Mouse (Mus musculus): ENCODE data around the gene Gpa33. TPM values are rescaled to one million over a fixed set of nuclear protein-coding genes. Genes with fewer than 3 reads are reported as not detected.

Gpa33 gene
- total RNA-seq (2017), result not detected in 2 replicates

GRCm38 (mm10) chr1:166130224-166130860 is at the start of gene Gpa33:
Gene Gpa33, plus strand, starts transcription at chr1:166130238.
- no peak for ATAC-seq (ENCODE audit: extremely low read depth, insufficient number of reproducible peaks, low FRiP score, poor library complexity, severe bottlenecking)

- ATAC-seq (ENCODE audit: extremely low read depth, insufficient number of reproducible peaks, low FRiP score, poor library complexity, severe bottlenecking), result no peak
Measured at GRCm38 (mm10) chr1:166088446-166089170, 41.4 kb upstream of the Gpa33 start.

GRCm38 (mm10) chr1:166089337-166089736 is 40.7 kb upstream of the Gpa33 start:
- ATAC-seq (ENCODE audit: extremely low read depth, insufficient number of reproducible peaks, low FRiP score, poor library complexity, severe bottlenecking), result no peak

GRCm38 (mm10) chr1:166089739-166090138 is 40.3 kb upstream of the Gpa33 start:
- ATAC-seq (ENCODE audit: extremely low read depth, insufficient number of reproducible peaks, low FRiP score, poor library complexity, severe bottlenecking), result no peak

- no peak for ATAC-seq (ENCODE audit: extremely low read depth, insufficient number of reproducible peaks, low FRiP score, poor library complexity, severe bottlenecking)
Measured at GRCm38 (mm10) chr1:166090306-166090705, 39.7 kb upstream of the Gpa33 start.

GRCm38 (mm10) chr1:166094462-166094861 is 35.6 kb upstream of the Gpa33 start:
- ATAC-seq (ENCODE audit: extremely low read depth, insufficient number of reproducible peaks, low FRiP score, poor library complexity, severe bottlenecking), result no peak

- no peak for ATAC-seq (ENCODE audit: extremely low read depth, insufficient number of reproducible peaks, low FRiP score, poor library complexity, severe bottlenecking)
Measured at GRCm38 (mm10) chr1:166098120-166098519, 31.9 kb upstream of the Gpa33 start.

- ATAC-seq (ENCODE audit: extremely low read depth, insufficient number of reproducible peaks, low FRiP score, poor library complexity, severe bottlenecking), result no peak
Measured at GRCm38 (mm10) chr1:166102920-166103608, 27.0 kb upstream of the Gpa33 start.

GRCm38 (mm10) chr1:166104858-166105257 is 25.2 kb upstream of the Gpa33 start:
- no peak for ATAC-seq (ENCODE audit: extremely low read depth, insufficient number of reproducible peaks, low FRiP score, poor library complexity, severe bottlenecking)

- ATAC-seq (ENCODE audit: extremely low read depth, insufficient number of reproducible peaks, low FRiP score, poor library complexity, severe bottlenecking), result no peak
Measured at GRCm38 (mm10) chr1:166105464-166105863, 24.6 kb upstream of the Gpa33 start.

- no peak for ATAC-seq (ENCODE audit: extremely low read depth, insufficient number of reproducible peaks, low FRiP score, poor library complexity, severe bottlenecking)
Measured at GRCm38 (mm10) chr1:166114986-166115385, 15.1 kb upstream of the Gpa33 start.

GRCm38 (mm10) chr1:166115719-166116118 is 14.3 kb upstream of the Gpa33 start:
- ATAC-seq (ENCODE audit: extremely low read depth, insufficient number of reproducible peaks, low FRiP score, poor library complexity, severe bottlenecking), result no peak

- no peak for ATAC-seq (ENCODE audit: extremely low read depth, insufficient number of reproducible peaks, low FRiP score, poor library complexity, severe bottlenecking)
Measured at GRCm38 (mm10) chr1:166117866-166118639, 12.0 kb upstream of the Gpa33 start.

- ATAC-seq (ENCODE audit: extremely low read depth, insufficient number of reproducible peaks, low FRiP score, poor library complexity, severe bottlenecking), result no peak
Measured at GRCm38 (mm10) chr1:166122114-166122513, 7.9 kb upstream of the Gpa33 start.

GRCm38 (mm10) chr1:166123045-166123444 is 7.0 kb upstream of the Gpa33 start:
- no peak for ATAC-seq (ENCODE audit: extremely low read depth, insufficient number of reproducible peaks, low FRiP score, poor library complexity, severe bottlenecking)

- ATAC-seq (ENCODE audit: extremely low read depth, insufficient number of reproducible peaks, low FRiP score, poor library complexity, severe bottlenecking), result no peak
Measured at GRCm38 (mm10) chr1:166123751-166124150, 6.3 kb upstream of the Gpa33 start.

- no peak for ATAC-seq (ENCODE audit: extremely low read depth, insufficient number of reproducible peaks, low FRiP score, poor library complexity, severe bottlenecking)
Measured at GRCm38 (mm10) chr1:166124932-166125593, 5.0 kb upstream of the Gpa33 start.

- no peak for ATAC-seq (ENCODE audit: extremely low read depth, insufficient number of reproducible peaks, low FRiP score, poor library complexity, severe bottlenecking)
Measured at GRCm38 (mm10) chr1:166126290-166126689, 3.7 kb upstream of the Gpa33 start.

GRCm38 (mm10) chr1:166126795-166127194 is 3.2 kb upstream of the Gpa33 start:
- ATAC-seq (ENCODE audit: extremely low read depth, insufficient number of reproducible peaks, low FRiP score, poor library complexity, severe bottlenecking), result no peak

Data from neutrophil, adult 5-6 weeks (primary cell).